Mouse (Mus musculus) forebrain, embryonic 13.5 days (tissue): ENCODE results near the gene Kif21b. TPM values are rescaled to one million over a fixed set of nuclear protein-coding genes. Genes with fewer than 3 reads are reported as not detected.

Experiments used
- ATAC-seq: fragments of 200-750 bp; cut with Nextera tagmentation; 2 replicates; pipeline ENCODE4 v1.8.0; 2017
- H3K27ac ChIP-seq: fragments of 300-500 bp; sonication (generic); 2 replicates; pipeline ENCODE4 v1.5.1; 2015; ENCODE audit warnings: inconsistent platforms, mild to moderate bottlenecking, moderate library complexity
- H3K27me3 ChIP-seq: fragments of 300-500 bp; sonication (generic); 2 replicates; pipeline ENCODE4 v1.6.1; 2015; ENCODE audit warnings: mild to moderate bottlenecking, inconsistent platforms
- H3K36me3 ChIP-seq: fragments of 300-500 bp; sonication (generic); 2 replicates; pipeline ENCODE4 v1.6.1; 2015; ENCODE audit warnings: mild to moderate bottlenecking, inconsistent platforms; ENCODE audit not compliant: poor library complexity, severe bottlenecking
- H3K4me1 ChIP-seq: fragments of 300-500 bp; sonication (generic); 2 replicates; pipeline ENCODE4 v1.6.1; 2015; ENCODE audit warnings: inconsistent platforms
- H3K4me2 ChIP-seq: fragments of 300-500 bp; sonication (generic); 2 replicates; pipeline ENCODE4 v1.6.1; 2015; ENCODE audit warnings: inconsistent platforms, mild to moderate bottlenecking, moderate library complexity
- H3K4me3 ChIP-seq: fragments of 300-500 bp; sonication (generic); 2 replicates; pipeline ENCODE4 v1.5.1; 2015; ENCODE audit warnings: mild to moderate bottlenecking, inconsistent platforms
- H3K9ac ChIP-seq: fragments of 300-500 bp; sonication (generic); 2 replicates; pipeline ENCODE4 v1.6.1; 2015; ENCODE audit warnings: mild to moderate bottlenecking, inconsistent platforms
- H3K9me3 ChIP-seq: fragments of 300-500 bp; sonication (generic); replicated peaks from 2 replicates; pipeline ENCODE4 v1.6.1; 2016; ENCODE audit warnings: inconsistent platforms
- WGBS: fragments of 180-500 bp; shearing (Covaris S2); methylation state at CpG from one replicate; pipeline ENCODE4 v1.1.7; 2015; 5-methylcytosine and 5-hydroxymethylcytosine counted together
- polyA plus RNA-seq: library from polyadenylated mRNA; unstranded; fragments of >200 nt; fragmentation: Nextera tagmentation; extraction: Ambion mirVana; gene quantifications from 2 replicates; pipeline ENCODE4 v1.2.1, GENCODE M21; 2015

Kif21b gene
- polyA plus RNA-seq, 1 experiment from 2014 or later = 45.5 TPM

DNA sequence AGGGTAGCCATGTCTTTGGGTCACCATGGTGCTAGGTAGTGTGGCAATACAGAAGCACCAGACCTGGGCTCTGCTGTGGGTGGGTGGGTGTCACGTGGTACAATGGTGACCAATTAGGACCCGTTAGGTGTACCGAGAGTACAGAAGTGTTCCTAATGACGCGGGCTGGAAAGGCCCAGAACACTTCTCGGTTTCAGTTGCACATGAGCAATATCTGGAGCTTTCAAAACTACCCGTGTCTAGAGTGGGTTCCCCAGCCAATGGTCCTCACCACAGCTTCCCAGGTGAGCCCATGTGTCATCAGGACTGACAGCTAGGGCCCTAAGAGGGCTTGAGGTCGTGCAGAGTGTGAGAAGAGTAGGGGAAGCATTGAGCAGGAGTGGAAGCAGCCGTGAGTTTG is 14.1 kb upstream of the Kif21b start:
- H3K27me3 ChIP-seq = no peaks in the 10 kb centered on the region
- H3K36me3 ChIP-seq = no peaks in the 10 kb centered on the region
- H3K27ac ChIP-seq = no peak overlapping the region
- H3K9me3 ChIP-seq = no peaks in the 10 kb centered on the region
- no peak overlapping the region for H3K4me2 ChIP-seq
- H3K4me1 ChIP-seq = peaks cover 19% of the 10 kb centered on the region
- H3K9ac ChIP-seq = no peak overlapping the region
- H3K4me3 ChIP-seq = no peak overlapping the region
- WGBS = 82% methylated on average over 9 of the region's 9 CpGs
- no peak for ATAC-seq

DNA sequence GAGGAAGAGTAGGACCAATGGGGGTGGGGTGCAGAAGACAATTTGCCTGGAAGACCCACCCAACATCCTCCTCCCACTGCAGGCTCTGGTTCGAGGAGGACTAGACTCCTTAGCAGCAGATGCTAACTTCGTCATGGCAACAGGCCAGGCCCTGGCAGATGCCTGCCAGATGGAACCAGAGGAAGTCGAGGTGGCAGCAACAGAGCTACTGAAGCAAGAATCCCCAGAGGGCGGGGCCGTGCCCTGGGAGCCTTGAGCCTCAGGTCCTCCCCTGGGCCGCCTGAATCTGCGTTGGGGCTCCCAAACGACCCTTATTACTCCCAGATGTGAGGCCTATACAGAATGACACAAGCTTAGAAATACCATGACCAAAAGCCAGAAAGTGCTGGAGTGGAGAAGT is 12.3 kb upstream of the Kif21b start:
- Histone ChIP-seq H3K4me1 (peaks cover 19% of the 10 kb centered on the region), H3K4me3 (no peak overlapping the region), H3K4me2 (no peak overlapping the region), H3K9me3 (no peaks in the 10 kb centered on the region), H3K27ac (no peak overlapping the region), H3K27me3 (no peaks in the 10 kb centered on the region), H3K9ac (no peak overlapping the region), H3K36me3 (no peaks in the 10 kb centered on the region)
- WGBS = 39% methylated on average over 8 of the region's 8 CpGs
- peak; percentile 30 for ATAC-seq

DNA sequence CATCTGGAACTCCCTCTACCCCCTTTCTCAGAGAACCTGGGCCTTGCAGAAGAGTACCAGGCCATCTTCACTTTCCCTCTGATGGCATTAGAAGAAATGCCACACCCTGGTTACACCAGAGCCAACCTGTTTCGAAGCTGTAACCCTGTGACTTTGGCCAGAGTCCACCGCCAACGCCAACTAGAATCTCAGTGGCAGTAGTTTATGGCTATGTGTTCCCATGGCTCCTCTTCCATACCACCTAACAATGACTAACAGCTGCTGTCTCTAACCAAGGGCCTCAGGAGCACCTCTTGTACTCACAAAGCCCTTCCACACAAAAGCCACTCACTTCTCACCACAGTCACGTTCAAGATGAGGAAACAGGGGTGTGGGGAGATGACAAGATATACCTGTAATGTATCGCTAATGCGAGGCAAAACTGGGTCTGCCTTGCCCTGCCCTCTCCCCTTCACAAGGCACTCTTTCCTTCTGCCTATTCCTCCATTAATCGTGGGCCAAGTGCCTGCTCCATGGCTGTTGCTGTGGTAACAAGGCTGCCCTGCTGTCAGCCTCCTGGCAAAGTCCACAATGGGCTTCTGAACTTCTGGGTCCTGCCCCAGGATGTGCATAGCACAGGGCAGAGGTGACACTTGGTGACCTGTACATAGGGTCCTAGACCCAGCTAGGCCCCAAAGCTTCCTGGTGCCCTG is 11.5 kb upstream of the Kif21b start:
- no peaks in the 10 kb centered on the region for H3K27me3 ChIP-seq
- H3K27ac ChIP-seq = no peak overlapping the region
- no peak overlapping the region for H3K4me2 ChIP-seq
- peak; percentile 19; the same call in 1 of the 2 replicates for ATAC-seq
- no peaks in the 10 kb centered on the region for H3K9me3 ChIP-seq
- H3K4me1 ChIP-seq = peaks cover 19% of the 10 kb centered on the region
- WGBS = 78% methylated on average over 7 of the region's 7 CpGs
- H3K36me3 ChIP-seq = no peaks in the 10 kb centered on the region
- no peak overlapping the region for H3K4me3 ChIP-seq
- H3K9ac ChIP-seq = no peak overlapping the region

DNA sequence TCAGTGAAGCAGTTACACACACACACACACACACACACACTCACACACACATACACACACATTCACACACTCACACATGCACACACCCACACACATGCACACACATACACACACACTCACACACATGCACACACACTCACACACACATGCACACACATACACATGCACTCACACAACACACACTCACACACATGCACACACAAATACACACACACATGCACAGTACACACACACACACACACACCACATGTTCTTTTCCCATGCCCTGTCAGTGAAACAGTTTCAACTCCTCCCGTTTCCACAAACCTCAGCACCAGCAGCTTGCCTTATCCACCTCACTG is 11.0 kb upstream of the Kif21b start:
- Histone ChIP-seq H3K27me3 (no peaks in the 10 kb centered on the region), H3K9me3 (no peaks in the 10 kb centered on the region), H3K27ac (no peak overlapping the region), H3K36me3 (no peaks in the 10 kb centered on the region), H3K4me2 (no peak overlapping the region), H3K4me1 (peaks cover 19% of the 10 kb centered on the region), H3K4me3 (no peak overlapping the region), H3K9ac (no peak overlapping the region)
- ATAC-seq = no peak
- 84% methylated on average over 1 of the region's 1 CpGs for WGBS

- Histone ChIP-seq H3K4me2 (no peak overlapping the region), H3K4me3 (no peak overlapping the region), H3K9me3 (no peaks in the 10 kb centered on the region), H3K4me1 (peaks cover 19% of the 10 kb centered on the region), H3K36me3 (no peaks in the 10 kb centered on the region), H3K27me3 (no peaks in the 10 kb centered on the region), H3K9ac (no peak overlapping the region), H3K27ac (no peak overlapping the region)
- 48% methylated on average over 6 of the region's 6 CpGs for WGBS
- no peak for ATAC-seq
Observed at GRCm38 (mm10) chr1:136120785-136121184, 10.4 kb upstream of the Kif21b start.

GRCm38 (mm10) chr1:136122030-136122429 is 9.2 kb upstream of the Kif21b start:
- no peak for ATAC-seq
- Histone ChIP-seq H3K9me3 (no peaks in the 10 kb centered on the region), H3K36me3 (no peaks in the 10 kb centered on the region), H3K4me2 (no peak overlapping the region), H3K9ac (no peak overlapping the region), H3K27me3 (no peaks in the 10 kb centered on the region), H3K27ac (no peak overlapping the region), H3K4me3 (no peak overlapping the region), H3K4me1 (peaks cover 19% of the 10 kb centered on the region)
- 75% methylated on average over 8 of the region's 8 CpGs for WGBS

DNA sequence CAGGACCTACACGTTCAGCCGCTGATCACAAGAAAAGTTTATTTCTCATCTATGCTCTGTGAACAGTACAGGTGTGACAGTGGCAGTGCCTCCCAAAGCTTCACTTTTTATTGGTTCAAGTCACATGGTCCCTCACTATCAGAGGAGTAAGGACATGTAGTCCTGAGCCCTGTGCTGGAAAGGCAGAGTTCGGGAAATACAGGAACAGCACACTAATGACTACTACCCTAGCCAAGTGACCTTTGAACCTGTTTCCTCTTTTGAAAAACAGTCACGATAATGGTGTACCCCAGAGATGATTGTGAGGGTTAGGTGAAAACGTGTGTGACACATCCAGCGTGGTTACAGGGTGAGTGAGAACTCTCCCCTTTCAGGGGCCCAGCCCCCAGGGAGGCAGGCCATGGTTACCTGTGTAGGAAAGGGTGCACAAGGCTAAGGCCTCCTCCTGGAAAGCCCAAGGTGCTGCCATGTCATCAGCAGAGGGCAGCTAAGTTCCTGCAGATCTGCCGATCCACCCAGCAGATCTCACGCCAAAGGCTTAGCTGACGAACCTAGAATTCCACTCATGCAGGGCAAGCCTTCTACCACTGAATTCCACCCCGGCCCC is 4.9 kb upstream of the Kif21b start:
- peaks cover 25% of the 10 kb centered on the region for H3K4me1 ChIP-seq

DNA sequence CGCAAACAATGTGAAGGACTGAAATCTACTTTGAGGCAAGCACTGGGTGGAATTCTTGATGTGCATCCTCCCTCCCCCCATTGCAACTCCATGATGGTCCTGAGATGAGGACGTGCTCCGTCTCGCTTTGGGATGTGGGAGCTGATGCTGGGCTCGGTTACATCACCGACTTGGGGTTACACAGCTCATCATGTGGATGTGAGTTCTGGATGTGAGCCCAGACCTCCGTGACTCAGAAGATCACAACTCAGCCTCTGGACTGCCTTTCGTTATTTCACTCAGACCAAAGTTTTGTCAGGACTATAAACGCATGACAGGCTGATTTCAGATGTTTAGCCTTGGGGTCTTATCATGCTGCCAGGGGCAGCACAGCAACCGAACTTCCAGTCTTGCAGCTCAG is 4.3 kb upstream of the Kif21b start:
- Histone ChIP-seq H3K9me3 (no peaks in the 10 kb centered on the region), H3K9ac (no peak overlapping the region), H3K4me2 (no peak overlapping the region), H3K4me3 (no peak overlapping the region), H3K36me3 (no peaks in the 10 kb centered on the region), H3K4me1 (peaks cover 26% of the 10 kb centered on the region), H3K27me3 (peaks cover 4% of the 10 kb centered on the region; the same call in 1 of the 2 replicates), H3K27ac (no peak overlapping the region)
- no peak for ATAC-seq
- 85% methylated on average over 10 of the region's 10 CpGs for WGBS

More for the DNA sequence above, 4.9 kb upstream of the Kif21b start:
- no peaks in the 10 kb centered on the region for H3K36me3 ChIP-seq
- no peaks in the 10 kb centered on the region for H3K9me3 ChIP-seq
- no peak overlapping the region for H3K4me3 ChIP-seq
- no peak for ATAC-seq
- WGBS = 86% methylated on average over 10 of the region's 10 CpGs
- H3K27me3 ChIP-seq = peaks cover 4% of the 10 kb centered on the region; the same call in 1 of the 2 replicates
- no peak overlapping the region for H3K27ac ChIP-seq
- H3K4me2 ChIP-seq = no peak overlapping the region
- no peak overlapping the region for H3K9ac ChIP-seq

DNA sequence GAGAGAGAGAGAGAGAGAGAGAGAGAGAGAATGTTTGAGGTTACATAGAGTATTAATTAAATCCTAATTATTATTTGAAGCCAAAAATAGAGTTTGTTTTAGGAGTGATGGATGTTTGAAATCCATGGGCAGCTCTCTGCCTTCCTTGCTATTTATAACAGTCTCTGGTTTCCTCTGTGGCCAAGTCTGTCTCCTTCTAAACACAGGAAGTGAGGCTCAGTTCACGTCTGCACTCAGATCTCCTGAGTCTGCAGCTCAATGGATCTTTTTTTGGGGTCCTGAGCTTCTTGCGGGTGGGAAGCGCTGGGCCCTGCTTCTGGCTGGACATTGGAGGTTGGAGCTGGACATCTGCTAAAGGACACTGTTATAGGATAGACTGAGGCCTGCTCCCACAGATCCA is 3.3 kb upstream of the Kif21b start:
- no peaks in the 10 kb centered on the region for H3K36me3 ChIP-seq
- no peak overlapping the region for H3K27ac ChIP-seq
- 77% methylated on average over 3 of the region's 3 CpGs for WGBS
- H3K27me3 ChIP-seq = peaks cover 4% of the 10 kb centered on the region; the same call in 1 of the 2 replicates
- ATAC-seq = no peak
- no peak overlapping the region for H3K4me3 ChIP-seq
- H3K4me1 ChIP-seq = peaks cover 33% of the 10 kb centered on the region
- no peak overlapping the region for H3K4me2 ChIP-seq
- no peak overlapping the region for H3K9ac ChIP-seq
- H3K9me3 ChIP-seq = no peaks in the 10 kb centered on the region

DNA sequence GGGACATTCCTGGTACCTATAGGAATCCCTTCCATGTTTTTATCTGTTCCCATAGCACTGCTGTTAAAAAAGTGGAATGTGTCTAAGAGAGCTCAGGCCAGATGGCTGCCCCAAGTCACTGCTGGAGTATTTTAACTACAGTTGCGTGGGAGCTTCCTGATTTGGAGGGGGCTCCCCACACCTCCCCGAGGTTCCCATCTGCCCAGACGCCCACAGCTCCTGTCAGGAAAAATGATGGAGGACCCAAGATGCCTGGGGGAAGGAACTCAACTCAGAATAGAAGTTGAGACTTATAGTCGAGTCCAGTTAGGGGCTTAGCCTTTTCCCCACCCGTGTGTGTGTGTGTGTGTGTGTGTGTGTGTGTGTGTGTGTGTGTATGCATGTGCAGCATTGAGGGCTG is 2.8 kb upstream of the Kif21b start:
- no peak overlapping the region for H3K9ac ChIP-seq
- H3K4me1 ChIP-seq = peaks cover 39% of the 10 kb centered on the region
- 67% methylated on average over 5 of the region's 5 CpGs for WGBS
- H3K4me2 ChIP-seq = no peak overlapping the region
- ATAC-seq = no peak
- no peaks in the 10 kb centered on the region for H3K9me3 ChIP-seq
- H3K4me3 ChIP-seq = no peak overlapping the region
- H3K27ac ChIP-seq = no peak overlapping the region
- H3K36me3 ChIP-seq = no peaks in the 10 kb centered on the region
- peaks cover 4% of the 10 kb centered on the region; the same call in 1 of the 2 replicates for H3K27me3 ChIP-seq

GRCm38 (mm10) chr1:136128944-136129589 is 2.1 kb upstream of the Kif21b start:
- no peak overlapping the region for H3K4me3 ChIP-seq
- H3K9me3 ChIP-seq = no peaks in the 10 kb centered on the region
- H3K36me3 ChIP-seq = no peaks in the 10 kb centered on the region
- ATAC-seq = no peak
- WGBS = 48% methylated on average over 4 of the region's 4 CpGs
- no peak overlapping the region for H3K4me2 ChIP-seq
- H3K27ac ChIP-seq = no peak overlapping the region
- peaks cover 46% of the 10 kb centered on the region for H3K4me1 ChIP-seq
- peaks cover 4% of the 10 kb centered on the region; the same call in 1 of the 2 replicates for H3K27me3 ChIP-seq
- H3K9ac ChIP-seq = no peak overlapping the region

DNA sequence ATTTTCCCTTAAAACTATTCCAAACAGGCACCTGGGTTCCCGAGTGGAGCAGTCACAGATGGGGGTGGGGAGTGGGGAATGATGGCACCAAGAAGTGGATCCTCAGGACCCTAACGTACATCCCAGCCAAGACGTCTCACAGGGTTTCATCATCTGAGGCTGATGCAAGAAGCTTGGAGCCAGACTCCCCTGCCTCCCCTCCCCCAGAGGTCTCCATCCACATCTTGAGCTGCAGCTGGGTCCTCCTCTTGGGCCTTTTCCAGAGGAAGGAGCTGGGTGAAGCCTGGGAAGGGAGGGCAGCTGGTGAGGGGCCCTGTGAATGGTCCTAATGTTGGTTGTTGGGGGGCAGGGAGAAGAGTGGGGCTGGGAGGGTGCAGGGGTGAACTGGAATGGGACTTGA is 1.1 kb upstream of the Kif21b start:
- Histone ChIP-seq H3K9ac (0 out of 2 replicates have a peak overlapping the region, but pooled peaks have one; percentile 12), H3K4me1 (peaks cover 56% of the 10 kb centered on the region), H3K9me3 (no peaks in the 10 kb centered on the region), H3K36me3 (no peaks in the 10 kb centered on the region), H3K27ac (no peak overlapping the region; the same call in 1 of the 2 replicates), H3K4me2 (peak overlapping the region; percentile 75), H3K27me3 (peaks cover 4% of the 10 kb centered on the region; the same call in 1 of the 2 replicates), H3K4me3 (peak overlapping the region; percentile 89; the same call in 1 of the 2 replicates)
- ATAC-seq = no peak
- WGBS = 54% methylated on average over 3 of the region's 3 CpGs
